Mouse (Mus musculus) testis, postnatal 14 days (tissue): ENCODE results near the gene Cd19.
A peak's percentile ranks its signal among the peaks of the same experiment; 100 is the strongest.
"Not testable (repeated sequence)": the region's sequence is repeated elsewhere in the genome, so short reads cannot be mapped to it uniquely, and the experiment has no call there.

Source experiments
- DNase-seq: peaks from one replicate; pipeline ENCODE4 v3.0.0; 2021; ENCODE audit warnings: low spot score

The Cd19 gene

DNA sequence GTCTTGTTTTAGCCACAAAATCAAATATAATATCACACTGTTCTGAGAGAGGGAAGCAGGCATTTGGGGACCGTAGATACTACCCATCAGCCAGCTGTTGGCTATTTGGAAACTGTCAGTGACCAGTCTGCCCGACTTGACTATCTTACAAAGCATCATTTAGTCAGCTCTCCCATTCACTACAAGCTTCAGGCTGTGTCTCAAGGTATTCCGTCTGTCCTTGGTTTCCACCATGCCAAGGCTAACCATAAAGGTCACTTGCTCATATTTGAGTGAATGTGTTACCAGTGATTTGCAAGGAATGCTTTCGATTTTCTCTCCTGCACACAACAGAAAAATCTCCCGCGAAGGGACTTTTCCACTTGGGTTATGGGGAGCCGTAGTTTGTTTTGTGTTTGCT, 20.0 kb upstream of the Cd19 start:
- DNase-seq: no peak

DNA sequence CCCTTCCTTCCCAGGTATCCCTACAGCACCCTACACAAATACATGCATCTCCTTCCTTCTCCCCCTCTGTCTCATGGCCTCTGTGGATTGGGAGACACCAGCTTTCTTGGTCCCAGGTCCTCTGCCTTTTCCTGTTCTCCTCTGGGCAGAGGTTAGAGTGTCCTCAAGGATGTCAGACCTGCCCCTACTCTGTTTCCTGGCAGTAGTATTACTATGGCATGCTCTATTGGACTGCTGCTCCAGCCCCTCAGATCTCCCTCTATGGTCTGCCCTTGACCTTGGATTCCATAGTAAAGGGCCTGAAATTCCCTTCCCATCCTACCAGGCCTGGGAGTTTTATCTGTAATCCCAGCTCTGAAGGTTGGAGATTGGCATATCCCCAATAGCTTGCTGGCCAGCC, 15.5 kb upstream of the Cd19 start:
- DNase-seq: no peak

DNA sequence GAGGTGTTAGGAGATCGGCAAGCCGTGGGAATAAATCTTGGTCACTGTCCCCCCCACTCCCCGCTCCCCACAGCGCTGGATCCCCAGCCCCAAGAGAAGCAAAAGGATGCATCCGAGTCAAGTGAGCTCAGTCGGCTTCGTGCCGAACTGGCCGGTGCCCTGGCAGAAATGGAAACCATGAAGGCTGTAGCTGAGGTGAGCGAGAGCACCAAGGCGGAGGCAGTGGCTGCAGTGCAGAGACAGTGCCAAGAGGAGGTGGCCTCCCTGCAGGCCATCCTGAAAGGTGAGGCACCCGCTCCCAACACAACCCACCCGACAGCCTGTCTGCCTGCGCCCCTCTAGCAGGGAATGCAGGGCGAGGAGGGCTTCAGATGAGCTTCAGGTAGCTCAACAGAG, 14.8 kb upstream of the Cd19 start:
- no peak for DNase-seq

DNA sequence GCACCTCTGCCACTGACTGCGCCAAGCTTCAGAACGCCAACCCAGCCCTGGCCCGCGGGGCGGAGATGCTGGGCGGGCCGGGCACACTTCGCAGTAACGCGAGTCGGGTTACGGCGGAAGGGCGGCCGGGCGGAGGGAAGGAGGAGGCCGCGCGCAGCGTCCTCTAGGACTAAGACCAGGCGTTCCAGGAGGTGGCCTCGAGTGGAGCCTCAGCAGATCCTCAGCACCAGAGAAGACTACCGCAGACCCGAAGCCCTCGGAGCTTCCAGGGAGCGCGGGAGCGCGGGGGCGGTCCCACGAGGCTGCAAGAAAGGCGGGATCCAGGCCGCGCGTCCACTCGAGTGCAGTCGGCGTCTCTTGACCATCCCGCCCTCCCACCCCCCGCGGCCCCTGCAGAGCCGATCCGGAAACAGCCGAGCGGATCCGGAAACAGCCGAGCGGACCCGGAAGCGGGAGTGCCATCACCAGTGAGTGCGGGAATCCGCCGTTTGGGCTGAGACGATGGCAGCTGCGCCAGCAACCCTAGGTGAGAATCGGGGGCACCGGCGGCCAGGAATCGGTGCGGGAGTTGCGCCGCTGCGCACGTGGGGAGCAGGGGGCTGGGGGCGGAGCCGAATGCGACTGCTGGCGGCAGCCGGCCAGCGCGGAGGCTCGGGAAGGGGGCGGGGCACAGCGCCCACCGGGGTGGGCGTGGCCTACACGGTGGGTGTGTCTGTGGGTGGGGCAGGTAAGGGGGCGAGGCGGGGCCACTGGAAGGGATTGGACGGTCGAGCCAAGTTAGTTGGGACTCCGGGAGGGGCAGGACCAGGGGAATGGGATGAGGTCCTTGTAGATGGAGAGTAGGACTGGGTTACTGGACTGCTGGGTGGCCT, 14.2 kb upstream of the Cd19 start, which contains the start of gene Rabep2:
TSS of gene Rabep2 (plus strand) at position 129 of the 872 bp plus-strand sequence.
- DNase-seq: peak; percentile 91

DNA sequence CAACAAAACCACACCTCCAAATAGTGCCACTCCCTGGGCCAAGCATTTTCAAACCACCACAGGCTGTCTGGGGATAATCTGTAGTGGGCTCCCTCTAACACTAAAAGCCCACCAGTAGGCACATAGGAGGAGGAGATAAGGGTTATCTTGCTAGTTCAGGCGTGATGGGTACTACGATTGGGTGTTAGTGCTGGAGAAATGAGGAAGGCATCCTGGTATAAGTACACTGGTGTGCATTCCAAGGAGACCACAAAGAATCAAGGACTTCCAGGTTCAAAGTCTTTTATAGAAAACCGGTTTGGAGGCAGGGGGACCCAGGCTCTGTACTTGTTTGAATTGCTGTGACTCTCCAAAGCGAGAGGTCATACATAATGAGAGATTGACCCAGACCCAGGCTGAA, 13.5 kb upstream of the Cd19 start:
- DNase-seq: no peak

DNA sequence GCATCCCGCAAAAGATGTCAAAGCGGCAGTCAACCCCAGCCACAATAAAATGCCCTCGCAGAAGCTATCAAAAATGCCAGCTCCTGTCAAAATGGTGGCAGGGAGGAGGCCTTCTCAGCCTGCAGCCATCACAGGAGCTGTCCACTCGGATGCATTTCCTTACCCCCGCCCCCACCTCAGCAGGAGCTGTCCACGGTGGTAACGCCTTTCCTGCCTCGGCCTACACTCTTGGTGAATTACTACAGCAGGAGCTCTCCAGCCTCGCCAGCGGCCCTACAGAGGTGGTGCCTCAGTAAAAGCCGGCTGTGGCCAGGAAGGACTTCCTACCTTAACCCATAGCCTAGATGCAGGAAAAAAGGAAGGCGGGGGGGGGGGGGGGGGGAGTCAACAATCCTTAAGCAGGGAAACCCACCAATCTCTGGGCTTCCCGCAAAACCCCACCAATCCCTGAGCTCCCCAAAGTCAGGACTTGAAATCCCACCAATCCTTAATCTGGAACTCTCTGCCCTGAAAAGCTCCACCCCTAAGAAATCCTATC, 12.7 kb upstream of the Cd19 start:
- peak; percentile 62 for DNase-seq

DNA sequence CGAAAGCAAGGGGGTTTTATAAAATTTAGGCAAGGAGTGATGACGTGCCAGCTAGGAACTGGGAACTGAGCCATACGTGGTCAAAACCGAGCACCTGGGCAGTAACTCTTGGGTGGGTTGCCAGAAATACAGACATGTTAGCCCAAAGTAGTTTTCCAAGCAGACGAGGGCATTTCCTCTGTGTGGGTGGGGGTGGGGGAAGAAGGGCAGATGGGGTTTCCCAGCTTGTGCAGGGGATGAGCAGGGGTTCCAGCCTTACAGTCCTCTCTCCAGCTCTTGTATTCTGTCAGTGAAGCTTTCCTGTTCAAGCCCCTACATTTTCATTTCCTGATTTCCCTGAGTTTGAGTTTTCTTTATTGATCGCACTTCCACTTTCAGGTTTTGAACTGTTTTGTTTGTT, 9.5 kb upstream of the Cd19 start:
- DNase-seq: no peak

DNA sequence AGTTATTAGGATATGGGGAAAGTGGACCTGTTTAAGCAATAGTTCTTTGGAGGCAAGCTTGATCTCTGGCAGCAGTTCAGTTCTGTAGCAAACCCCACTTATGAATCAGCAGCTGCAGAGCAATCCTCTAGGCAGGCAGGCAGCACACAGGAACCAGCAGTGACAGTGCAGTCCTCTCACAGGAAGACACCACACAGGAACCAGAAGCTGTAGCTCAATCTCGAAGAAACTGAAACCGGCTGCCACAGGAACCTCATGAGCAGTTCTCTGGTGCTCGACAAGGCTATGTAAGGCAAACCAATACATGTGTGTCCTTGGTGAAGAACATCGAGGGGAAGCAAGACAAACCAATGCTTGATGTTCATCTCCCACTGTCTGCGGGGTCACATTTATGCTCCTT, 7.1 kb upstream of the Cd19 start:
- DNase-seq: no peak

DNA sequence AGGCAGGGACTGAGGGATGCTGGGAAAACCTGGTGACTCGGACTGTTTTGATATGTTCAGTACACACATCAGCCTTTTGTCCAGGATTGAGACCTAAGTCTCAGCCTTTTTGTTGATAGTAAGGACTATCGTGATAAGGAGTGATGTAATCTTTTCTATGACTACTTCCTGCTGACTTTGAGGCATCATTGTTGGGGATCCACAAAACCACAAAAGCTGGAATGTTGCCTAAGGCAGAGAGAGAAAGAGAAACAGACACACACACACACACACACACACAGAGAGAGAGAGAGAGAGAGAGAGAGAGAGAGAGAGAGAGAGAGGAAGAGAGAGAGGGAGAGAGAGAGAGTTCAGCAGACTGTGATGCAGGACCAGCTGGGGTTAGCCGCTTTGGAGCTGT, 3.8 kb upstream of the Cd19 start:
- DNase-seq: no peak

DNA sequence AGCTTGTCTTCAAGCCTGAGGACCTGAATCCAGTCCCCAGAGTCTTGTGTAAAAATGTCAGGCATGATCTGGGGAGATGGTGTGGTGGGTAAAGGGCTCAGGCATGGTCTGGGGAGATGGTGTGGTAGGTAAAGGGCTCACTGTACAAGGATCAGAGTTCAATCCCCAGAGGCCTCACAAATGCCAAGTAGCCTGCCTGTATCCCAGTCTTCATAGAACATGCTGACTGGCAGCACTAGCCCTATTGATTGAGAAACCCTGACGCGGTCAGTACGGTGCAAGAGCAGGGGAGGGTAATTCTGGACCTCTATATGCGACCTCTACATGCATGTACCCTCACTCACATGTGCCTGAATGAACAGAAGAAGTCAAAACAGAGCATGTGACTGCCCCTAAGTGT, 2.9 kb upstream of the Cd19 start:
- no peak for DNase-seq

DNA sequence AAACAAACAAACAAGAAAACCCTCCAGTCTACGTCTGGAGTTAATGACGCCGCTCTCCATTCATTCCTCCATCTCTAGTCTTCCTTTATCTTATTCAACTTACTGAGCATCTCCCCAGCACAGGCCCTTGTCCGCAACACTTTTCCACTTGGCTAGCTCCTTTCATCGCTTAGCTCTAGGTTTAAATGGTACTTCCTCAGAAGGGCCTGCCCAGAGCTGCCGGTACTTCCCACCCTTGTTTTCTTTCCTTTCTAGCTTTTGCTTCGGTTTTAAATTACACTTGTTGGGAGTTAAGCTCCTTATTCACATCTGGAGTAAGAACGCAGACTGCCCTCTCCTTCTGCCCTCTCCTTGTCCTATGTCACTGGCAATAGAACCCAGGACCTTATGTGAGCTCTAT, 2.4 kb upstream of the Cd19 start:
- no peak for DNase-seq

DNA sequence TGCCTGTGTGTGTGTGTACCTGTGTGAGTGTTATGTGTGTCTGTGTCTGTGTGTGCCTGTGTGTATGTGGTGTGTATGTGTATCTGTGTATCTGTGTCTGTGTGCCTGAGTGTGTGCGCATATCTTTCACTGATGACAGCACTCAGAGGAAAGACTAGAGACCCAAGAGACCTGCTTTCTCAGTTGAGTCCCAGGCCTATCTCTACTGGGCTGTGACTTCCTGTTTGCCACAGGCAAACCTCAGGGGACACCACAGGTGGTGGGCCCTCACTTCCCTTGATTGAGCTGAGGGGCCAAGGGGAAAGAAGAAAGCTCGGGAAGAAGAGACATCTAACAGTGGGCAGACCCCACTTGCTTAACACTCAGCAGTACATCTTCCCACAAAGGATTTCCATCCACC, 1.9 kb upstream of the Cd19 start:
- no peak for DNase-seq

DNA sequence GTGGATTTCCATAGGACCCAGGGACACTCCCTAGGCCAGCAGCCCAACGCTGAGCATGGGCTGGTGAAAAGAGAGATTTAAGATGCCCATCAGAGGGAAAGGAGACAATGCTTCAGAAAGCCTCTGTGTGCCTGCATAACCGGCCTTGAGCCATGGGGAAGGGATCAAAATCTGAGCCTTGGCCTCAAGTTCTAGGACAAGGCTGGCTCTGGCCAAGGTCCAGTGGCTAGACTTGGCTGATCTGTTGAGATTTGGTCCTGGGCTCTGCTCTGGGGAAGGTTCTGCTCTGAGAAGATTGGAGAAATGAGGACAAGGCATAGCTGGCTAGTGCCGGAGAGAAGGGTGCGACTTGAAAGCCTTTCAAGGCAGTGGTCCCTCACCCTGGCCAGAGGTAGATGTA, 3.6 kb downstream of the Cd19 start:
- DNase-seq: no peak

DNA sequence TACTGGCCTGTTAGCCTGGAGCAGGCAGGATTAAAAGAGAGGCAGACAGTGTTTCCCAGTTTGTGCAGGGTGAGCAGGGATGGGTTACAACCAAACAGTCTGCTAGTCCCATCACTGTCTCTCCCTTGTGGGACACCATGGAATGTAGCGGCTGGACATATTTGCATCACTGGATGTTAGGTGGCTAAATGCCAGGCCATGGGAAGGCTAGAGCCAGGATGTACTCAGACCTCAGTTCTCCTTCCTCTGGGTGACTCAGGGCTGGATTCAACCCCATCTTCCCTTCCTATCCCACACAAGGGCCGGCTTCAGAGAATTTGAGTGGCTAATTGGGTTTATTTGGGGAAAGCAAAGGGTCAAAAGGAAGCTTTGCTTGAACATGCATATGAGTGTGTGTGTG, 6.0 kb downstream of the Cd19 start:
- no peak for DNase-seq

DNA sequence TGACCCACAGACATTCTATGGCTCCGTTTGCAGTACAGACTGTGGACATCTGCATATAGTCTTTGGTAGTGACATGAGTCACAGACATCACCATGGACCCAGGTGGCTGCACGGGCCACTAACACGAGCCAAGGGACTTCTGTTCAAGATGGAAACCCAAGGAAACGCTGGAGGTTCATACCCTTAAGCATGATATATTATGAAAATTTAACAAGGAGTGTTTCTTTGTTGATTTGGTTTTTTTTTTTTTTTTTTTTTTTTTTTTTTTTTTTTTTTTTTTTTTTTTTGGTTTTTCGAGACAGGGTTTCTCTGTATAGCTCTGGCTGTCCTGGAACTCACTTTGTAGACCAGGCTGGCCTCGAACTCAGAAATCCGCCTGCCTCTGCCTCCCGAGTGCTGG, 12.2 kb downstream of the Cd19 start:
- not testable (repeated sequence) for DNase-seq

DNA sequence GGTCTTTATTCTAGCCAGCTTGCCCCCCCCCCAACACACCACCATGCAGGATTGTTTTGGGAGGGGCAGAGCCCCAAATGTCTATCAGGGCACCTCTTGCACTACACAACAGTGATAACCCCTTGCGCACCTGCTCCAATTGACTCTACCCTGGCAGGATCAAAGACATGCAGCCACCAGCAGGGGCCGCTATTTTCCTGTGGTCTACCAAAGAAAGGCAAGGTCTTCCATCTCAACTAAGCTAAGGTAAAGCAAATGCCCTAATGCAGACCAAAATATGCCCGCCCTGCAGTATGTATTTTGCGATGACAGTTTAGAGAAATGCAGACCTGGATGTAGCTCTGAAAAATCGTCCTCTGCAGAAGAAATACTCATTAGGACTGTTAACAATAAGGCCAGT, 15.1 kb downstream of the Cd19 start:
- peak; percentile 74 for DNase-seq

DNA sequence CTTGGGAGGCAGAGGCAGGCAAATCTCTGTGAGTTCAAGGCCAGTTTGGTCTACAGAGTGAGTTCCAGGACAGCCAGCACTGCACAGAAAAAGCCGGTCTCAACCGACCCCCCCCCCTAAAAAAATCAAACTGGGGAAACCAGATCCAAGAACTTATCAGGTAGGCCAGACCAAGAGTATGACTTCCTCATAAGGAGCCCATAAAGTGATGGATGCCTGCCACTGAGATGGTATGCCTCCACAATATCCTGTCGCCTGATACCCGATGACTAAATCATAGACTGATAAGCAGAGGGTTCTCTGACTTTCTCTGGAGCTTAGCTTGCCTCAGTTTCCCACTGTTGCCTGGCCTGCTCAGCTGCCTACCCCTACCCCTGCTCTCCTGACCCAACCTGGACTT, 16.9 kb downstream of the Cd19 start:
- DNase-seq: no peak

DNA sequence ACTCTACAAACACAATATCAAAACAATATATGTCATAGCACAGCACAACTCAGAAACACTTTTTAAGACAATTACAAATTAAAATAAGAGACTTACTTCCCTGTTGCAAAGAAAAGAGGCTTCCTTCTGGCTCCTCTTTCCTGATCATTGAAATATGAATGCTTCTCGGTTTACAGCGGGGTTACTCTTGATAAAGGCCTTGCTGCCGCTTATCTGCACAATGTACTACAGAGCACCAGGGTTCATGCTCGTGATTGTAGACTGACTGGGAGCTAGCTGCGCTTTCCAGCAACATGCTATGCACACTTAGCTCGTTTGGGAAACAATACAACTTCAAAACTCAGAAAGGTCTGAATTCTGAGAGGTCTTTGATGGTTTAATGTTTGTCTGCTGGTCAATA, 17.5 kb downstream of the Cd19 start:
- no peak for DNase-seq

DNA sequence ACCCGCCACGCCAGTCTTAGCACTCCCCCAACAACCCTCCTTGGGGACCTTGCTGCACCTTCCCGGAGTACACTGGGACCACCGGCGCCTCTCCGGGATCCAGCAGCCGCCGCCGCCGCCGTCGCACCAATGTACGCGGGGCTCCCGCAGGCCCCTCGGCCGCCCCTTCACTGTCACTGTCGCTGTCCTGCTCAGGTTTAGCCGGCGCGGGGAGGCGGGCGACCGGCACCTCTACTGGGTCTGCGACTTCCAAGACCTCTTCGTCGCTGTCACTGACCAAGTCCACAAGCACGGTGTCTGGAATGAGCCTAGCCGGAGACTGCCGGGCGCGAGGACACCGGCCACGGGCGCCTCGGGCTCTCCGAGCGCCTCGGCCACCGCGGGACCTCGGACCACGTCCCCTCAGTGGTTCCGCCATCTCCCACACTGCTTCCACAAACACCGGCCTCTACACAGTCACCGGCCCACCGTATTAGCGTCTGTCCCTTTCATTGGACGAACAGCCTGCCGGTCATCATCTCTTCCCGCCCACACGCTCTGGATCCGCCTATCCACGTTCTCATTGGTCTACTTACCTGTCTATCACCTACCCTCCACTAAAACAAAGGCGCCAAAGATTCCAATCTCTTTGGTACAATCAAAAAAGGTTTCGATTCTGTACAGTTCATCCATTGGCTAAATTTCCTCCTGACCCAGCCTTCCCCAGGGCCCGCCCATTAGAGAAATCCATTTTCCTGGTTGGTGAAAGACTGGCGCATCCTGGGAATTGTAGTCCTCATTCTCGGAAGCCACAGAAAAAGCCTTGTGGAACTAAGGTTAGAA, 18.2 kb downstream of the Cd19 start, which contains the start of gene Nfatc2ip:
TSS of gene Nfatc2ip (minus strand) at position 440 of the 822 bp plus-strand sequence.
- DNase-seq: peak; percentile 93

DNA sequence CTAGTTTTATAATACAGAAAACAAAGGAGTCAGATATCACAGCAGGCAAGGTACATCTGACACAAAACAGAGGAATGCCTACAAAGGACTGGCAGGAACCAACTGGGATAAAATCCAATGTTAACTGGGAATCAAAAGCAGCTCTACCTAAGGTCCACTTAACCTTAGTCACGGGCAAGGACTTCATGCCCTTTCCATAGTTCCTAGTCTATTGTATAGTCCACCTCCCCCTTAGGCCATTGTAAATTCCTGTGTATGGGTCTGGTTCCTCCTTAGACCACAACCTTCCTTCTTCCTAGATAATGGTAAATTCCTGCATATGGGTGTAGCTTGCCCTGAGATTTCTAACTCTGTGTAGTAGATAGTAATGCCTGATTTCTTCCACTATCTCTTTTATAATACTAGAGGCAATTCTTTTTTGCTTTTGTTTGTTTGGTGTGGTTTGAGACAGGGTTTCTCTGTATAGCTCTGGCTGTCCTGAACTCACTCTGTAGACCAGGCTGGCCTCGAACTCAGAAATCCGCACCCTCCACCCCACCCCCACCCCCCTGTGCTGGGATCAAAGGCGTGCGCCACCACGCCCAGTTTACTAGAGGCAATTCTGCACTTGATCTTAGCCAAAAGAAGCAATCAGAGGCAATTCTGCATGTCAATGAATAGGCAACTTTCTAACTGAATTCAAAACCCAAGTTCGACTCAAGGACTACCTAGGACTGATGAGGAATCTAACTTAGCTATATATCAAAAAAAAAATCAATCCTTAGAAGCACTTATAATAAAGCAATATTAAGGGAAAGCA, 22.4 kb downstream of the Cd19 start:
- DNase-seq: not testable (repeated sequence)

DNA sequence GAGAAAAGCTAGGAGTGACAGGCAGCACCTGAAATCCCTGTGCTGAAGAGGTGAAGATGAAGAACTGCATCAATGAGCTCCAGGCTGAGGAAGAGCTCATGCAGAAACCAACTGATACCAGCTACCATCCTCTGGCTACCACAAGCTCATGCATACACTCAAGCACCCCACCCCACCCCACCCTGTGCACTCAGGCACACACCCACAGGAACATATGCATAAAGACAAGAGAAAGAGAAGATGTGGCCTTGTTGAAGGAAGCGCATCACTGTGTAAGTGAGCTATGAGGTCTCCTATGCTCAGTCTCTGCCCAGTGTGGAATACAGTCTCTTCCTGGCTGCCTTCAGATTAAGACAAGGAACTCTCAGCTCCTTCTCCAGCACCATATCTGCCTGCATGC, 26.5 kb downstream of the Cd19 start:
- no peak for DNase-seq

DNA sequence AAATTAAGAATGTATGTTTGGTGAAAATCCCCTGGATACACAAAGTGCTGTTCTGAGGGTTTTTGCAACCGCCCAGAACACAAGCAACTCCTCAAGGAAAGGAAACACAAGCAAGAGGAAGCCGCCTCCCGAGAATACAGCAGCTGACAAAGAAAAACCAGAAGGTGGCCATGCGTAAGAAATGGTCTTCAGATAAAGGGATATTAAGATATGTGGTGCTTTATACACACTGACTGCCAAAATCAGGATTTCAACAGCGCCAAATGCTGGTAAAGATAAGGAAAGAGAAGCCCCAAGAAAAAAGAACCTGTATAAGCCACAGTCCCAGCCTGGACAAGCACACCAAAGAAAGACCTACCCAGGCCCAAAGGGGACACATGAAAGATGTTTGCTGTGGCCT, 31.1 kb downstream of the Cd19 start:
- no peak for DNase-seq
